Mouse (Mus musculus) intestine, postnatal 0 days (tissue): Measurements from ENCODE around the gene Tm9sf4. TPM values are rescaled to one million over a fixed set of nuclear protein-coding genes. Genes with fewer than 3 reads are reported as not detected.

ENCODE experiments used
- ATAC-seq: fragments of 200-750 bp; cut with Nextera tagmentation; 2 replicates; pipeline ENCODE4 v1.8.0; 2017; ENCODE audit warnings: mild to moderate bottlenecking, moderate TSS enrichment, moderate library complexity
- H3K27ac ChIP-seq: fragments of 300-500 bp; sonication (generic); 2 replicates; pipeline ENCODE4 v1.5.1; 2014; ENCODE audit warnings: mild to moderate bottlenecking, low read depth, low read length, moderate library complexity
- H3K27me3 ChIP-seq: fragments of 300-500 bp; sonication (generic); replicated peaks from 2 replicates; pipeline ENCODE4 v1.6.1; 2014; ENCODE audit warnings: low read length, mixed read lengths; ENCODE audit not compliant: control insufficient read depth, insufficient read depth
- H3K36me3 ChIP-seq: fragments of 300-500 bp; sonication (generic); 2 replicates; pipeline ENCODE4 v1.6.1; 2014; ENCODE audit warnings: mild to moderate bottlenecking, moderate library complexity; ENCODE audit not compliant: control insufficient read depth, insufficient read depth
- H3K4me1 ChIP-seq: fragments of 300-500 bp; sonication (generic); replicated peaks from 2 replicates; pipeline ENCODE4 v1.6.1; 2014; ENCODE audit warnings: antibody characterized with exemption, low read length, mixed read lengths; ENCODE audit not compliant: control insufficient read depth, insufficient read depth
- H3K4me2 ChIP-seq: fragments of 300-500 bp; sonication (generic); replicated peaks from 2 replicates; pipeline ENCODE4 v1.6.1; 2014; ENCODE audit warnings: low read depth, mild to moderate bottlenecking, moderate library complexity
- H3K4me3 ChIP-seq: fragments of 300-500 bp; sonication (generic); 2 replicates; pipeline ENCODE4 v1.5.1; 2014; ENCODE audit warnings: low read depth, low read length
- H3K9ac ChIP-seq: fragments of 300-500 bp; sonication (generic); 2 replicates; pipeline ENCODE4 v1.6.1; 2014; ENCODE audit warnings: mild to moderate bottlenecking, low read depth, low read length
- H3K9me3 ChIP-seq: fragments of 300-500 bp; sonication (generic); 2 replicates; pipeline ENCODE4 v1.6.1; 2016; ENCODE audit warnings: mixed run types; ENCODE audit not compliant: control insufficient read depth
- CTCF ChIP-seq: sonication (generic); IDR thresholded peaks from 2 replicates; pipeline ENCODE4 v1.5.1; 2016; ENCODE audit warnings: low read depth, mild to moderate bottlenecking, control low read depth, antibody characterized with exemption, moderate library complexity
- WGBS: fragments of 180-500 bp; shearing (Covaris S2); extraction: QIAGEN DNeasy Blood & Tissue Kit; methylation state at CpG from one replicate; pipeline ENCODE4 v1.1.7; 2014; 5-methylcytosine and 5-hydroxymethylcytosine counted together
- polyA plus RNA-seq: library from polyadenylated mRNA; unstranded; fragments of >200 nt; fragmentation: Nextera tagmentation; extraction: Ambion mirVana; gene quantifications from 2 replicates; pipeline ENCODE4 v1.2.1, GENCODE M21; 2015

The Tm9sf4 gene
- polyA plus RNA-seq, 1 experiment from 2014 or later, result 64.7 TPM

GRCm38 (mm10) chr2:153179961-153180360 lies 18.9 kb downstream of the Tm9sf4 start:
- WGBS, result 83% methylated on average over 3 of the region's 3 CpGs
- no peak overlapping the region for H3K4me2 ChIP-seq
- TF ChIP-seq CTCF, result no peak
- no peaks in the 10 kb centered on the region for H3K4me1 ChIP-seq
- ATAC-seq, result no peak
- no peak overlapping the region for H3K27ac ChIP-seq
- H3K4me3 ChIP-seq, result no peak overlapping the region
- H3K9me3 ChIP-seq, result no peaks in the 10 kb centered on the region
- H3K27me3 ChIP-seq, result no peaks in the 10 kb centered on the region
- no peak overlapping the region for H3K9ac ChIP-seq
- H3K36me3 ChIP-seq, result peaks cover 35% of the 10 kb centered on the region

GRCm38 (mm10) chr2:153186176-153186591 lies 25.1 kb downstream of the Tm9sf4 start:
- no peak for TF ChIP-seq CTCF
- Histone ChIP-seq H3K4me2 (no peak overlapping the region), H3K27me3 (no peaks in the 10 kb centered on the region), H3K4me3 (no peak overlapping the region), H3K9me3 (no peaks in the 10 kb centered on the region), H3K4me1 (no peaks in the 10 kb centered on the region), H3K9ac (no peak overlapping the region), H3K36me3 (peaks cover 88% of the 10 kb centered on the region), H3K27ac (no peak overlapping the region)
- WGBS, result 63% methylated on average over 2 of the region's 2 CpGs
- peak; percentile 53; the same call in 1 of the 2 replicates for ATAC-seq

GRCm38 (mm10) chr2:153187848-153188247 lies 26.7 kb downstream of the Tm9sf4 start:
- Histone ChIP-seq H3K27me3 (no peaks in the 10 kb centered on the region), H3K27ac (no peak overlapping the region), H3K36me3 (peaks cover 98% of the 10 kb centered on the region), H3K9ac (no peak overlapping the region), H3K9me3 (no peaks in the 10 kb centered on the region), H3K4me2 (no peak overlapping the region), H3K4me1 (no peaks in the 10 kb centered on the region), H3K4me3 (no peak overlapping the region)
- no peak for TF ChIP-seq CTCF
- no peak for ATAC-seq
- WGBS, result 69% methylated on average over 2 of the region's 2 CpGs

- Histone ChIP-seq H3K4me2 (no peak overlapping the region), H3K4me3 (no peak overlapping the region), H3K9me3 (no peaks in the 10 kb centered on the region), H3K27me3 (no peaks in the 10 kb centered on the region), H3K27ac (no peak overlapping the region), H3K4me1 (no peaks in the 10 kb centered on the region), H3K36me3 (peaks cover 85% of the 10 kb centered on the region), H3K9ac (no peak overlapping the region)
- WGBS, result 84% methylated on average over 2 of the region's 2 CpGs
- no peak for TF ChIP-seq CTCF
- ATAC-seq, result no peak
Measured at GRCm38 (mm10) chr2:153191242-153191641, 30.1 kb downstream of the Tm9sf4 start.

GRCm38 (mm10) chr2:153194255-153194654 lies 33.2 kb downstream of the Tm9sf4 start:
- Histone ChIP-seq H3K27me3 (no peaks in the 10 kb centered on the region), H3K27ac (no peak overlapping the region), H3K4me1 (no peaks in the 10 kb centered on the region), H3K4me3 (no peak overlapping the region), H3K36me3 (peaks cover 76% of the 10 kb centered on the region), H3K4me2 (no peak overlapping the region), H3K9ac (no peak overlapping the region), H3K9me3 (no peaks in the 10 kb centered on the region)
- TF ChIP-seq CTCF, result no peak
- no peak for ATAC-seq
- 96% methylated on average over 3 of the region's 3 CpGs for WGBS

GRCm38 (mm10) chr2:153198485-153198884 lies 37.4 kb downstream of the Tm9sf4 start:
- H3K27me3 ChIP-seq, result no peaks in the 10 kb centered on the region
- peak overlapping the region; percentile 54; the same call in 1 of the 2 replicates for H3K27ac ChIP-seq
- WGBS, result 56% methylated on average over 5 of the region's 5 CpGs
- peaks cover 72% of the 10 kb centered on the region for H3K36me3 ChIP-seq
- ATAC-seq, result no peak
- no peaks in the 10 kb centered on the region for H3K4me1 ChIP-seq
- no peaks in the 10 kb centered on the region for H3K9me3 ChIP-seq
- H3K4me3 ChIP-seq, result no peak overlapping the region
- TF ChIP-seq CTCF, result no peak
- H3K9ac ChIP-seq, result no peak overlapping the region
- H3K4me2 ChIP-seq, result no peak overlapping the region

GRCm38 (mm10) chr2:153199114-153199513 lies 38.0 kb downstream of the Tm9sf4 start:
- no peak overlapping the region for H3K9ac ChIP-seq
- H3K36me3 ChIP-seq, result peaks cover 79% of the 10 kb centered on the region
- no peak overlapping the region for H3K4me2 ChIP-seq
- H3K27ac ChIP-seq, result no peak overlapping the region
- H3K4me3 ChIP-seq, result no peak overlapping the region
- H3K9me3 ChIP-seq, result no peaks in the 10 kb centered on the region
- no peaks in the 10 kb centered on the region for H3K4me1 ChIP-seq
- H3K27me3 ChIP-seq, result no peaks in the 10 kb centered on the region
- ATAC-seq, result no peak
- no peak for TF ChIP-seq CTCF
- 84% methylated on average over 2 of the region's 2 CpGs for WGBS
